Mouse (Mus musculus) liver, postnatal 0 days (tissue): ENCODE results near the gene Dnajc10. TPM values are rescaled to one million over a fixed set of nuclear protein-coding genes. Genes with fewer than 3 reads are reported as not detected.

ENCODE experiments used
- ATAC-seq: fragments of 200-750 bp; cut with Nextera tagmentation; 2 replicates; pipeline ENCODE4 v1.8.0; 2017; ENCODE audit warnings: mild to moderate bottlenecking, moderate library complexity
- DNase-seq: peaks from one replicate; pipeline ENCODE4 v3.0.0-alpha.2; 2016
- H3K27ac ChIP-seq: fragments of 300-500 bp; sonication (generic); 2 replicates; pipeline ENCODE4 v1.5.1; 2014; ENCODE audit warnings: antibody characterized with exemption, moderate library complexity, mild to moderate bottlenecking, low read depth
- H3K27me3 ChIP-seq: fragments of 300-500 bp; sonication (generic); 2 replicates; pipeline ENCODE4 v1.6.1; 2014; ENCODE audit warnings: low read length, control low read depth, mixed read lengths; ENCODE audit not compliant: insufficient read depth
- H3K36me3 ChIP-seq: fragments of 300-500 bp; sonication (generic); replicated peaks from 2 replicates; pipeline ENCODE4 v1.6.1; 2014; ENCODE audit warnings: mild to moderate bottlenecking, control low read depth, low read length, moderate library complexity, mixed read lengths; ENCODE audit not compliant: insufficient read depth
- H3K4me1 ChIP-seq: fragments of 300-500 bp; sonication (generic); 2 replicates; pipeline ENCODE4 v1.6.1; 2014; ENCODE audit warnings: antibody characterized with exemption, mild to moderate bottlenecking, control low read depth; ENCODE audit not compliant: insufficient read depth
- H3K4me2 ChIP-seq: fragments of 300-500 bp; sonication (generic); 2 replicates; pipeline ENCODE4 v1.6.1; 2014; ENCODE audit warnings: low read depth, mild to moderate bottlenecking, low read length, moderate library complexity, mixed read lengths
- H3K4me3 ChIP-seq: fragments of 300-500 bp; sonication (generic); 2 replicates; pipeline ENCODE4 v1.5.1; 2014; ENCODE audit warnings: low read depth, low read length
- H3K9ac ChIP-seq: fragments of 300-500 bp; sonication (generic); replicated peaks from 2 replicates; pipeline ENCODE4 v1.6.1; 2014; ENCODE audit warnings: mild to moderate bottlenecking, moderate library complexity
- H3K9me3 ChIP-seq: fragments of 300-500 bp; sonication (generic); 2 replicates; pipeline ENCODE4 v1.6.1; 2016; ENCODE audit warnings: mild to moderate bottlenecking, control low read depth, low read length, mixed read lengths
- CTCF ChIP-seq: sonication (generic); IDR thresholded peaks from 2 replicates; pipeline ENCODE4 v1.5.1; 2016; ENCODE audit warnings: antibody characterized with exemption, low read depth
- EP300 ChIP-seq: IDR thresholded peaks from 2 replicates; pipeline ENCODE4 v1.6.1; 2016; ENCODE audit warnings: antibody characterized with exemption, low read depth, mild to moderate bottlenecking
- WGBS: fragments of 180-500 bp; shearing (Covaris S2); extraction: QIAGEN DNeasy Blood & Tissue Kit; methylation state at CpG from one replicate; pipeline ENCODE4 v1.1.7; 2014; ENCODE audit not compliant: insufficient replicate concordance; 5-methylcytosine and 5-hydroxymethylcytosine counted together
- polyA plus RNA-seq: library from polyadenylated mRNA; unstranded; fragments of >200 nt; fragmentation: Nextera tagmentation; extraction: Ambion mirVana; gene quantifications from 2 replicates; pipeline ENCODE4 v1.2.1, GENCODE M21; 2015

Dnajc10 gene
- polyA plus RNA-seq: 12.3 and 15.0 TPM in 2 replicates

GRCm38 (mm10) chr2:80315242-80316161 lies at the start of gene Dnajc10:
Gene Dnajc10, plus strand, starts transcription at chr2:80315466.
- Histone ChIP-seq H3K9ac (peak within 1 kb of the TSS; percentile 86), H3K36me3 (peaks cover 3% of the 10 kb centered on the region), H3K4me3 (peak within 1 kb of the TSS; percentile 94), H3K9me3 (no peaks in the 10 kb centered on the region), H3K4me2 (peak within 1 kb of the TSS; percentile 82), H3K27me3 (no peaks in the 10 kb centered on the region), H3K4me1 (peaks cover 3% of the 10 kb centered on the region; the same call in 1 of the 2 replicates), H3K27ac (peak within 1 kb of the TSS; percentile 95)
- peak; percentile 93 for ATAC-seq
- DNase-seq: peak; percentile 92
- TF ChIP-seq EP300 (no peak), CTCF (no peak)
- under 1% methylated on average over 63 of the region's 72 CpGs for WGBS

- 12% methylated on average over 11 of the region's 11 CpGs for WGBS
- peak overlapping the region; percentile 44 for H3K4me2 ChIP-seq
- peak; percentile 89 for TF ChIP-seq CTCF
- TF ChIP-seq EP300: no peak
Observed at GRCm38 (mm10) chr2:80266894-80267293, 48.4 kb upstream of the Dnajc10 start.

GRCm38 (mm10) chr2:80268053-80268452 lies 47.2 kb upstream of the Dnajc10 start:
- DNase-seq: no peak
- TF ChIP-seq EP300 (no peak), CTCF (peak; percentile 75)
- Histone ChIP-seq H3K9me3 (no peaks in the 10 kb centered on the region), H3K9ac (no peak overlapping the region), H3K27me3 (no peaks in the 10 kb centered on the region), H3K4me1 (no peaks in the 10 kb centered on the region), H3K36me3 (no peaks in the 10 kb centered on the region), H3K27ac (no peak overlapping the region), H3K4me2 (no peak overlapping the region), H3K4me3 (no peak overlapping the region)
- ATAC-seq: no peak
- WGBS: 51% methylated on average over 4 of the region's 4 CpGs

More at GRCm38 (mm10) chr2:80266894-80267293, 48.4 kb upstream of the Dnajc10 start:
- H3K27me3 ChIP-seq: no peaks in the 10 kb centered on the region
- ATAC-seq (peak; percentile 48; the same call in 1 of the 2 replicates), DNase-seq (peak; percentile 69)
- no peaks in the 10 kb centered on the region for H3K9me3 ChIP-seq
- H3K9ac ChIP-seq: no peak overlapping the region
- H3K36me3 ChIP-seq: no peaks in the 10 kb centered on the region
- no peaks in the 10 kb centered on the region for H3K4me1 ChIP-seq
- no peak overlapping the region for H3K27ac ChIP-seq
- H3K4me3 ChIP-seq: no peak overlapping the region

GRCm38 (mm10) chr2:80271431-80271830 lies 43.8 kb upstream of the Dnajc10 start:
- H3K4me1 ChIP-seq: no peaks in the 10 kb centered on the region

GRCm38 (mm10) chr2:80273038-80273437 lies 42.2 kb upstream of the Dnajc10 start:
- Histone ChIP-seq H3K27me3 (no peaks in the 10 kb centered on the region), H3K9me3 (no peaks in the 10 kb centered on the region), H3K4me3 (no peak overlapping the region), H3K4me2 (no peak overlapping the region), H3K36me3 (no peaks in the 10 kb centered on the region), H3K27ac (no peak overlapping the region), H3K4me1 (no peaks in the 10 kb centered on the region), H3K9ac (no peak overlapping the region)
- no peak for DNase-seq
- WGBS: 61% methylated on average over 3 of the region's 3 CpGs
- ATAC-seq: no peak
- no peak for TF ChIP-seq CTCF
- TF ChIP-seq EP300: no peak

More at GRCm38 (mm10) chr2:80271431-80271830, 43.8 kb upstream of the Dnajc10 start:
- Histone ChIP-seq H3K4me3 (no peak overlapping the region), H3K9me3 (no peaks in the 10 kb centered on the region), H3K27me3 (no peaks in the 10 kb centered on the region), H3K27ac (no peak overlapping the region), H3K4me2 (no peak overlapping the region), H3K9ac (no peak overlapping the region), H3K36me3 (no peaks in the 10 kb centered on the region)
- TF ChIP-seq CTCF: no peak
- no peak for TF ChIP-seq EP300
- ATAC-seq (no peak), DNase-seq (no peak)
- WGBS: 64% methylated on average over 1 of the region's 1 CpGs

GRCm38 (mm10) chr2:80273763-80274162 lies 41.5 kb upstream of the Dnajc10 start:
- Histone ChIP-seq H3K27ac (no peak overlapping the region), H3K4me2 (no peak overlapping the region), H3K9me3 (no peaks in the 10 kb centered on the region), H3K27me3 (no peaks in the 10 kb centered on the region), H3K4me1 (no peaks in the 10 kb centered on the region), H3K9ac (no peak overlapping the region), H3K36me3 (no peaks in the 10 kb centered on the region), H3K4me3 (no peak overlapping the region)
- ATAC-seq (no peak), DNase-seq (no peak)
- WGBS: 64% methylated on average over 4 of the region's 4 CpGs
- TF ChIP-seq CTCF (0 out of 2 replicates have a peak, but pooled peaks have one; percentile 8), EP300 (no peak)
